Mouse (Mus musculus) liver, embryonic 18 days (tissue): ENCODE results near the gene Diras1. TPM values are rescaled to one million over a fixed set of nuclear protein-coding genes. Genes with fewer than 3 reads are reported as not detected.

Experiments used
- polyA plus RNA-seq: library from polyadenylated mRNA; depleted of rRNA; stranded (reverse); fragments of >200 nt; gene quantifications from 2 replicates; pipeline ENCODE4 v1.2.3, GENCODE M21; 2012; rRNA removed

Diras1 gene
- polyA plus RNA-seq: 0.01 TPM in 1 of 2 replicates, not detected in the other

DNA sequence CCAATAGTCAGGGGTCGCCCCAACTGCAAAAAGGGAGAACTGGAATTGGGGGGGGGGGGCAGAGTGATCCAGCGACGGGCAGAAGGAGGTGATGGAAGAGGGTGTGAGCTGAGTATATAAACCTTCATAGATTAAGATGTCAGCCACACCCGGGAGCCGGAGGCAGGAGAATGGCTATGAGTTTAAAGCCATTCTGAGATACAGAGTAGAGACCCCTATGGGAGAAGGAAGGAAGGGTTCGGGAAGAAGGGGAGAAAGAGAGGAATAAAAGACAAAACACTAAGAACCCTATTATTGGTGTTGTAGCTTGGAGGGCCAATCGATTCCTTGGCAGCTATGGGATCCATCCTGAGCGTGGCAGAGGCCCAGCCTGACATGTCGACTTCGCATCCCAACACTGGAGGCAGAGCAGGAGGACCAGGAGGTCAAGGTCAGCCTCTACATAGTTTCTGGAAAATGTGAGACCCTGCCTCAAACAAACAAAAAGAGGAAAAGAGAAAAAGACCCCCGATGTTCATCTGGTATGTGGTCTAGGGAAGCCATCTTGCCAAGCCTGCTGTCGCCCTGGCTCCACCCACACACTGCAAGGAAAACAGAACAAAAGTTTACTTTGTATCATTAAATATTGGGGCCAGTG is at the start of gene Diras1:
TSS of gene Diras1 (minus strand) at position 24 of the 637 bp plus-strand sequence.

DNA sequence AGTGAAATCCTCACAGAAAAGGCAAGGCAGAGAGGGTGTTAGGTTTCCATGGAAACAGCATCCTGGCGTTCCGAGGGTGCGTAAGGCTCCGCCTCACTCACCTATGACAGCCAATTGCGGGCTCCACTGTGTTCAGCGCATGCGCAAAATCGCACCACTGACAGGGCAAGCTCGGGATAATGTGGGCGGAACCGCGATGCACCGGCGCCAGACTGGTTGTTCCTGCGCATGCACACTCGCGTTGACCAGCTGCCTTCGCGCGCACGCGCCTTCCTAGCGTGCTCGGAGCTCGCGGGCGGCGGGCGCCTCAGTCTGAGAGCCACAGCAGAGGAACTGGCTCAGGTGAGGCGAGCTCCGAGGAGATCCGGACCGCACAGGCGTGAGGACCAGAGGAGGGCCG is 44.4 kb upstream of the Diras1 start, which contains the start of gene Thop1:
TSS of gene Thop1 (plus strand) at position 200 of the 400 bp plus-strand sequence.

DNA sequence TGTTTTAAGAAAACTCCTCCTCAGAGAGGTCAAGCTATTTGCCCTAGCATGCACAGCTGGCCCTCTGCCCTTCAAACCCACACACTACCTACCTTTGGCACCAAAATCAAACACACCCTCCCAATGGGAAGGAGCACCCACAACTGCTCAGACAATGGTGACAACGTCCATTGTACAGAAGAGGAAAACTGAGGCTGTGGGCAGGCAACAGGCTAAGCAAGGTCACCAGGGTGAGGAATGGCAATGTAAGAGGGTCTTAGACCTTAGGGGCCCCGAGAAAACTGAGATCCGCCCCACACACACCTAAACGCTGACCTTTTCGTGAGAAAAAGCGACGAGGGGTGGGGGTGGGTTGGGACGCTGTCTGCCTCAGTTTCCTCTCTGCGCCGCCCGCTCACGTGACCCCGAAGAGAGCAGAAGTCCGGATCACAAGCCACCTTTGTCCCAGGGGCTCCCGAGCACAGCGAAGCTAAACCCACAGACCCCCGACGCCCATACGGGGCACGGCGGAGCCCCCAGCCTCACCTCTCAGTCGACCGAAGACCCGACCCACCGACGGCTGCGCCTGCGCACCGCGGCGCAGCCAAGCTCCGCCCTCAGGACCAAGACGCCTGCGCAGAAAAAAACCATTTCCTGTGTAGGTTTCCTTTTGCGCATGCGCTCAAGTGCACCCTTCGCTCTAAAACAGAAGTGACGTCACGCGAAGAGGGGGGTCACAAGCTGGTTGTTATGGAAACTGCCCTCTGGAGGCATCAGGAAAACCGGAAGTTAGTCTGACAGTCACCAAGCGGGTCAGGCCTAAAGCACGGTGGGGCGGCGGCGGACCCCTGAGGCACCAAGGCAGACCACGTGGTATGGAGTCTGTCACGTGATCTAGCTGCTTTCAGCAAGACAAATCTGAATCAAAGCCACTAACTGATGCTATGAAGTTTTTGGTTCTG is 34.4 kb upstream of the Diras1 start, which contains the start of gene Sgta:
TSS of gene Sgta (minus strand) at position 579 of the 941 bp plus-strand sequence.

DNA sequence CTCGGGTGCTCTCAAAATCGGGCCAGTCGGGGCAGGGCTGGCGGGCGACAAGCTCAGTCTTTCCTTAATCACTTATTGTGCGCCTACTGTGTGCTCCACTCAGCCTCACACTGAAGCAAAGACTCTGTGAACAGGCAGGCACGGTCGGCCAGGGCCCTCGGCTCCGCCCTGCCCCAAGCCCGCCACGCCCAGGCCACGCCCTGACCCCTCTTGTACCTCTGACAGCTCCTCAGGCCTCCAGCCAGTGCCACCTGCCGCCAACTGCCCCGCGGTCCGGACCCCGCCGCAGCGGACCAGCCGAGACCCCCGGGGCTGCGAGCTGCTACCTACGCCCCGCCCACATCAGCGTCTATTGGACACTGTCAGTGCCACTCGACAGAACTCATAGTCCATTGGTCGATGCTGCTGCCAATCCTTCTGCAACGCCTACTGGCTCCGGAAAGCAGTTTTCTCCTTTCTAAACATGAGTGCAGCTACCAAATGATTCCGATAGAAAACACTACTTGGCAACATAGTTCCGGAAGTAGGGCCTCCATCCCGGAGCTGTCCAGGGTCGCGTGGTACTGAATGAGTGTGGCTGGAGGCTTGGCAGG is 11.6 kb upstream of the Diras1 start, which contains the start of gene Slc39a3:
TSS of gene Slc39a3 (minus strand) at position 439 of the 593 bp plus-strand sequence.

DNA sequence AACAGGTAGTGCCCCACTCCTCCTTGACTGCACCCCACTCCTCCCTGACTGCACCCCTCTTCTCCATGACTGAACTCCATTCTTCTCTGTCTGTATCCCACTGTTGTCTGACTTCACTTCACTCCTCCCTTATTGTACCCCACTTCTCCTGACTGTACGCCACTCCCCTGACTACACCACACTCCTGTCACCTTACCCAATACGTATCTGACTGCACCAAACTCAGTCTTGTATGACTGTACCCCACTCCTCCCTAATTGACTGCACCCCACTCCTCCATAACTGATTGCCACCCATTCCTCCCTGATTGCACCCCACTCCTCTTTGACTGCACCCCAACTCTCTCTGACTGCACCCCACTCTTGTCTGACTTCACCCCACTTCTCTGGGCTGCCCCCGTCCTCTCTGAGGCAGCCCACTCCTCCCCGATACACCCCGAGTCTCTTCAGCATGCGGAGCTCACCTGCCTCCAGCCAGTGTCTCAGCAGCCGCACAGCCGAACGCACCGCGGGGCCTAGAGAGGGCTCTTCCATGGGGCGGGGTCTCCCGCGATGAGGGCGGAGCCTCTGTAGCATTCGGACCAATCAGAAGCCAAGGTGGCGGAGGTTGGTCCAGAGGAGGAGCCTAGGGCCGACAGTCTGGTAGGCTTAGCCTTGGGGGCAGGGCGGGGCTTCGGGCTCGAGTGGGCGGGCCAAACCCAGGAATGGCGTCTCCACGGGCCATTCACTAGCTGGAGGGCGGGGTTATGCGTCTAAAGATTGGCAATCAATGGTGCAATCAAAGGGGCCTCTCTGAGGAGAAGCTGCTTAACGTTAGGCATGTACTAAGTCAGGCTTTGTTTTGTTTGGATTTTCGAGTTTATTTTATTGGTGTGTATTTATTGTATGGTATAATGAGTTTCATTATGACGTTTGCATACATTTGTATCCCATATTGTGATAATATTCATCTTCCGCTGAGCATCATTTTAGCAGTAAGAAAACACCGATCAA is 10.8 kb downstream of the Diras1 start, which contains the start of gene Gng7:
TSS of gene Gng7 (minus strand) at position 553 of the 992 bp plus-strand sequence.

Other genes starting within 250 kb of the Diras1 start
- gene Sf3a2, start 227.5 kb downstream of the Diras1 start, polyA plus RNA-seq: 18.1 and 20.1 TPM in 2 replicates
- gene Plekhj1, start 227.0 kb downstream of the Diras1 start, polyA plus RNA-seq: 33.7 and 36.1 TPM in 2 replicates
- 0.19 and 0.23 TPM in 2 replicates for gene Amh, start 220.4 kb downstream of the Diras1 start, polyA plus RNA-seq
- gene Jsrp1, start 212.2 kb downstream of the Diras1 start, polyA plus RNA-seq: 0.06 and 0.07 TPM in 2 replicates
- 573 TPM in 2 replicates for gene Oaz1, start 199.0 kb downstream of the Diras1 start, polyA plus RNA-seq
- 0.01 TPM in 1 of 2 replicates, not detected in the other for gene Lingo3, start 181.6 kb downstream of the Diras1 start, polyA plus RNA-seq
- 121 and 137 TPM in 2 replicates for gene Lsm7, start 170.5 kb downstream of the Diras1 start, polyA plus RNA-seq
- gene Sppl2b, start 170.4 kb downstream of the Diras1 start, polyA plus RNA-seq: 32.6 and 37.7 TPM in 2 replicates
- 0.05 and 0.07 TPM in 2 replicates for gene Tmprss9, start 153.8 kb downstream of the Diras1 start, polyA plus RNA-seq
- 94.0 and 114 TPM in 2 replicates for gene Timm13, start 124.7 kb downstream of the Diras1 start, polyA plus RNA-seq
- 8.0 and 9.1 TPM in 2 replicates for gene Lmnb2, start 107.4 kb downstream of the Diras1 start, polyA plus RNA-seq
- gene Gadd45b, start 95.6 kb downstream of the Diras1 start, polyA plus RNA-seq: 15.7 and 16.8 TPM in 2 replicates
- 0.41 and 0.48 TPM in 2 replicates for gene Gng7, start 10.7 kb downstream of the Diras1 start, polyA plus RNA-seq
- 4.0 and 4.1 TPM in 2 replicates for gene Slc39a3, start 11.8 kb upstream of the Diras1 start, polyA plus RNA-seq
- gene Sgta, start 34.5 kb upstream of the Diras1 start, polyA plus RNA-seq: 45.0 and 50.4 TPM in 2 replicates
- 12.0 and 13.2 TPM in 2 replicates for gene Thop1, start 44.4 kb upstream of the Diras1 start, polyA plus RNA-seq
- gene Creb3l3, start 73.2 kb upstream of the Diras1 start, polyA plus RNA-seq: 78.1 and 87.6 TPM in 2 replicates
- 48.8 and 50.9 TPM in 2 replicates for gene Map2k2, start 80.3 kb upstream of the Diras1 start, polyA plus RNA-seq
- 8.5 and 8.6 TPM in 2 replicates for gene Zbtb7a, start 109.6 kb upstream of the Diras1 start, polyA plus RNA-seq
- 10.3 and 12.9 TPM in 2 replicates for gene Pias4, start 142.3 kb upstream of the Diras1 start, polyA plus RNA-seq
- gene Eef2, start 151.0 kb upstream of the Diras1 start, polyA plus RNA-seq: 583 and 691 TPM in 2 replicates
- gene Dapk3, start 157.3 kb upstream of the Diras1 start, polyA plus RNA-seq: 16.9 and 18.2 TPM in 2 replicates
- not detected in 2 replicates for gene 4930442H23Rik, start 158.2 kb upstream of the Diras1 start, polyA plus RNA-seq
- not detected in 2 replicates for gene Nmrk2, start 176.4 kb upstream of the Diras1 start, polyA plus RNA-seq
- 0.01 TPM in 1 of 2 replicates, not detected in the other for gene Atcay, start 205.2 kb upstream of the Diras1 start, polyA plus RNA-seq
- 1.9 and 2.1 TPM in 2 replicates for gene Zfr2, start 207.5 kb upstream of the Diras1 start, polyA plus RNA-seq
- 1.4 and 1.9 TPM in 2 replicates for gene Matk, start 227.3 kb upstream of the Diras1 start, polyA plus RNA-seq
- 44.6 and 45.1 TPM in 2 replicates for gene Mrpl54, start 241.3 kb upstream of the Diras1 start, polyA plus RNA-seq
- 23.2 and 24.9 TPM in 2 replicates for gene Apba3, start 241.3 kb upstream of the Diras1 start, polyA plus RNA-seq